Mouse (Mus musculus): Measurements from ENCODE around the gene Zar1l. TPM values are rescaled to one million over a fixed set of nuclear protein-coding genes. Genes with fewer than 3 reads are reported as not detected.

Gene Zar1l
- not detected in 2 replicates for polyA plus RNA-seq (2012; rRNA removed; ENCODE audit: low replicate concordance)

GRCm38 (mm10) chr5:150518064-150518463, at the start of gene Zar1l:
TSS of gene Zar1l (minus strand) at chr5:150518164.

GRCm38 (mm10) chr5:150521937-150522866, 4.2 kb upstream of the Zar1l start, which contains the start of gene Brca2:
TSS of gene Brca2 (plus strand) at chr5:150522630.

Other genes with a start within 250 kb of the Zar1l start
- 2.5 and 4.8 TPM in 2 replicates for gene Brca2, start 4.5 kb upstream of the Zar1l start, polyA plus RNA-seq (2012; rRNA removed; ENCODE audit: low replicate concordance)
- gene N4bp2l1, start 79.0 kb upstream of the Zar1l start, polyA plus RNA-seq (2012; rRNA removed; ENCODE audit: low replicate concordance) = 17.5 and 37.0 TPM in 2 replicates
- gene N4bp2l2, start 148.0 kb upstream of the Zar1l start, polyA plus RNA-seq (2012; rRNA removed; ENCODE audit: low replicate concordance) = 7.4 and 10.7 TPM in 2 replicates
- gene Pds5b, start 155.6 kb upstream of the Zar1l start, polyA plus RNA-seq (2012; rRNA removed; ENCODE audit: low replicate concordance) = 5.8 and 12.9 TPM in 2 replicates